Mouse (Mus musculus): ENCODE measurements around the gene Ankrd11. TPM values are rescaled to one million over a fixed set of nuclear protein-coding genes. Genes with fewer than 3 reads are reported as not detected.

Ankrd11 gene
- total and polyA plus RNA-seq, 3 experiments: 49.2 to 235 (median 87.7) TPM

DNA sequence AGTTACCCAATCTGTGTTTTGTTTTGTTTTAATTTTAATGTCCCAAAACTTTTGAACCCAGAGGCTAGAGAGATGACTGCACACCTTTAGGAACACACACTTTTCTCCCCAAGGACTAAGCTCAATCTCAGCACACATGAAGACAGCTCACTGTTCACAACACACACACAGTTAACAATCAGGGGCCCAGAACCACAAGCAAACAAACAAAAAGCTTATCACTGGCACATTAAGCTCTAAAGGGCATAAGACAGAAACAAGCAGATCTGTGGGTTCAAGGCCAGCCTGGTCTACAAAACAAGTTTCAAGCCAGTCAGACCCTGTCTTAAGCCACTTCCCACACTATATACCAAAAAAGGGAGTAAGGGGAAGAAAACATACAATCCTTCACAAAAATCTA is 8.6 kb downstream of the Ankrd11 start:
- Histone ChIP-seq H3K27me3 (ENCODE audit: control insufficient read depth in 1 of 2, insufficient read depth in 2 of 2, low read length in 2 of 2) (no peaks in the 10 kb centered on the region), H3K79me2 (ENCODE audit: control insufficient read depth, insufficient read depth, low read length, poor library complexity) (peaks cover 96% of the 10 kb centered on the region), H3K27ac (ENCODE audit: control insufficient read depth, low read depth, low read length) (peak overlapping the region; percentile 21; the same call in 1 of the 2 replicates), H3K36me3 (ENCODE audit: control insufficient read depth in 1 of 2, insufficient read depth in 2 of 2, low read length in 2 of 2) (peaks cover 10 to 68% of the 10 kb centered on the region in 2 experiments), H3K9ac (ENCODE audit: control insufficient read depth, low read depth, low read length, poor library complexity, severe bottlenecking) (no peak overlapping the region), H3K4me1 (ENCODE audit: control insufficient read depth in 1 of 2, insufficient read depth in 2 of 2, low read length in 2 of 2) (peaks cover 51 to 54% of the 10 kb centered on the region in 2 experiments), H3K9me3 (replicated peaks; ENCODE audit: insufficient read depth, low read length) (no peaks in the 10 kb centered on the region), H3K4me3 (ENCODE audit: control insufficient read depth in 1 of 2, insufficient read depth in 1 of 2, low read depth in 2 of 2, low read length in 2 of 2) (no peak overlapping the region)
- TF ChIP-seq JUND (IDR thresholded peaks at IDR 0.05; ENCODE audit: low read depth, low read length) (no peak), ETS1 (IDR thresholded peaks at IDR 0.05; ENCODE audit: low read depth, low read length) (no peak), KAT2A (conservative IDR thresholded peaks at IDR 0.05; ENCODE audit: low read depth, low read length) (no peak), GABPA (IDR thresholded peaks at IDR 0.05; ENCODE audit: low read depth, low read length) (no peak), USF1 (IDR thresholded peaks at IDR 0.05; ENCODE audit: low read depth, low read length) (no peak), CHD2 (IDR thresholded peaks at IDR 0.05; ENCODE audit: low read length) (no peak), POLR2AphosphoS2 (IDR thresholded peaks at IDR 0.05; ENCODE audit: low read length) (no peak), MYC (IDR thresholded peaks at IDR 0.05; ENCODE audit: low read depth, low read length) (no peak), EP300 (IDR thresholded peaks at IDR 0.05; ENCODE audit: low read depth in 1 of 2, low read length in 2 of 2) (no peak), E2F4 (IDR thresholded peaks at IDR 0.05; ENCODE audit: borderline replicate concordance, low read depth, low read length) (no peak), TCF12 (IDR thresholded peaks at IDR 0.05; ENCODE audit: low read depth, low read length) (no peak), CHD1 (IDR thresholded peaks at IDR 0.05; ENCODE audit: low read depth, low read length) (no peak)
- no peak for DNase-seq (ENCODE audit: low read depth, low spot score)

GRCm38 (mm10) chr8:123032730-123033129 is 9.3 kb downstream of the Ankrd11 start:
- peaks cover 50 to 51% of the 10 kb centered on the region in 2 experiments for H3K4me1 ChIP-seq (ENCODE audit: control insufficient read depth in 1 of 2, insufficient read depth in 2 of 2, low read length in 2 of 2)
- no peak overlapping the region for H3K9ac ChIP-seq (ENCODE audit: control insufficient read depth, low read depth, low read length, poor library complexity, severe bottlenecking)
- peak; percentile 86 for DNase-seq (ENCODE audit: low read depth, low spot score)
- H3K36me3 ChIP-seq (ENCODE audit: control insufficient read depth in 1 of 2, insufficient read depth in 2 of 2, low read length in 2 of 2): peaks cover 15 to 65% of the 10 kb centered on the region in 2 experiments
- no peaks in the 10 kb centered on the region for H3K27me3 ChIP-seq (ENCODE audit: control insufficient read depth in 1 of 2, insufficient read depth in 2 of 2, low read length in 2 of 2)
- peaks cover 96% of the 10 kb centered on the region for H3K79me2 ChIP-seq (ENCODE audit: control insufficient read depth, insufficient read depth, low read length, poor library complexity)
- no peaks in the 10 kb centered on the region for H3K9me3 ChIP-seq (replicated peaks; ENCODE audit: insufficient read depth, low read length)
- H3K27ac ChIP-seq (ENCODE audit: control insufficient read depth, low read depth, low read length): peak overlapping the region; percentile 29; the same call in 1 of the 2 replicates
- no peak overlapping the region for H3K4me3 ChIP-seq (ENCODE audit: control insufficient read depth in 1 of 2, insufficient read depth in 1 of 2, low read depth in 2 of 2, low read length in 2 of 2)
- TF ChIP-seq ZNF384 (IDR thresholded peaks at IDR 0.05; ENCODE audit: low read depth, low read length): peak; percentile 82
- peak; percentile 87 for TF ChIP-seq ETS1 (IDR thresholded peaks at IDR 0.05; ENCODE audit: low read depth, low read length)
- TF ChIP-seq CHD1 (IDR thresholded peaks at IDR 0.05; ENCODE audit: low read depth, low read length): no peak
- no peak for TF ChIP-seq HCFC1 (IDR thresholded peaks at IDR 0.05; ENCODE audit: low read depth, low read length)
- no peak for TF ChIP-seq ZMIZ1 (IDR thresholded peaks at IDR 0.05; ENCODE audit: low read depth, low read length)
- no peak; the same call in 1 of the 2 replicates for TF ChIP-seq GATA1 (IDR thresholded peaks at IDR 0.05; ENCODE audit: low read depth, low read length)
- 0 out of 2 replicates have a peak, but pooled peaks have one; percentile 27 for TF ChIP-seq TBP (IDR thresholded peaks at IDR 0.05; ENCODE audit: low read depth, low read length)
- TF ChIP-seq POLR2A (IDR thresholded peaks at IDR 0.05; ENCODE audit: control insufficient read depth in 1 of 2, insufficient read depth in 1 of 2, low read depth in 1 of 2, low read length in 2 of 2, poor library complexity in 1 of 2): no peak
- TF ChIP-seq CTCF (IDR thresholded peaks at IDR 0.05 in 2 of 3, conservative IDR thresholded peaks at IDR 0.05 in 1 of 3; ENCODE audit: control insufficient read depth in 1 of 3, insufficient read depth in 1 of 3, low read depth in 2 of 3, low read length in 3 of 3, poor library complexity in 1 of 3, severe bottlenecking in 1 of 3): no peak
- no peak for TF ChIP-seq POLR2AphosphoS2 (IDR thresholded peaks at IDR 0.05; ENCODE audit: low read length)
- TF ChIP-seq TAL1 (IDR thresholded peaks at IDR 0.05; ENCODE audit: low read length): no peak
- no peak for TF ChIP-seq JUND (IDR thresholded peaks at IDR 0.05; ENCODE audit: low read depth, low read length)
- TF ChIP-seq TCF12 (IDR thresholded peaks at IDR 0.05; ENCODE audit: low read depth, low read length): no peak
- TF ChIP-seq ZKSCAN1 (IDR thresholded peaks at IDR 0.05; ENCODE audit: low read depth, low read length): no peak
- no peak for TF ChIP-seq KAT2A (conservative IDR thresholded peaks at IDR 0.05; ENCODE audit: low read depth, low read length)
- no peak for TF ChIP-seq MAX (IDR thresholded peaks at IDR 0.05; ENCODE audit: low read length)
- no peak for TF ChIP-seq MAFK (IDR thresholded peaks at IDR 0.05; ENCODE audit: borderline replicate concordance, low read depth, low read length)
- TF ChIP-seq NRF1 (IDR thresholded peaks at IDR 0.05; ENCODE audit: insufficient read depth, low read depth, low read length, poor library complexity, severe bottlenecking): no peak
- TF ChIP-seq MYB (IDR thresholded peaks at IDR 0.05; ENCODE audit: low read depth, low read length): no peak
- TF ChIP-seq MYC (IDR thresholded peaks at IDR 0.05; ENCODE audit: low read depth, low read length): no peak
- TF ChIP-seq SIN3A (IDR thresholded peaks at IDR 0.05; ENCODE audit: low read length): peak; percentile 96
- no peak for TF ChIP-seq UBTF (IDR thresholded peaks at IDR 0.05; ENCODE audit: borderline replicate concordance, insufficient read depth, low read depth, low read length)
- TF ChIP-seq E2F4 (IDR thresholded peaks at IDR 0.05; ENCODE audit: borderline replicate concordance, low read depth, low read length): no peak
- TF ChIP-seq SMC3 (IDR thresholded peaks at IDR 0.05; ENCODE audit: low read depth, low read length): no peak
- TF ChIP-seq EP300 (IDR thresholded peaks at IDR 0.05; ENCODE audit: low read depth in 1 of 2, low read length in 2 of 2): peak; percentile 25 to 52; a peak in 1 of 4 replicates
- TF ChIP-seq NELFE (IDR thresholded peaks at IDR 0.05; ENCODE audit: low read depth, low read length): no peak
- TF ChIP-seq GABPA (IDR thresholded peaks at IDR 0.05; ENCODE audit: low read depth, low read length): no peak
- no peak for TF ChIP-seq USF2 (IDR thresholded peaks at IDR 0.05; ENCODE audit: borderline replicate concordance in 1 of 2, insufficient read depth in 1 of 2, low read depth in 1 of 2, low read length in 2 of 2)
- no peak for TF ChIP-seq USF1 (IDR thresholded peaks at IDR 0.05; ENCODE audit: low read depth, low read length)
